In genomic region chr16:11984271-11984791, GRCm38 (mm10) we compare ENCODE assay signal across 9 mouse cellular contexts. TPM values are rescaled to one million over a fixed set of nuclear protein-coding genes. Genes with fewer than 3 reads are reported as not detected.
DNase-seq lines count a peak whose midpoint lies in the region; ATAC-seq and TF ChIP-seq lines count a peak whose summit lies in the region.
"Had no signal": no experiment of that assay in that cellular context is flagged by ENCODE, and none has a peak within 500 bp of the region (broad histone marks: within the 10 kb centered on the region; RNA-seq: fewer than 3 reads in every experiment).

No protein-coding gene starts in this region.

- no peaks in the 10 kb centered on the region for H3K36me3 ChIP-seq in kidney, adult 2 months (ENCODE audit: control insufficient read depth, insufficient read depth, low read length)
- no peaks in the 10 kb centered on the region for H3K36me3 ChIP-seq in embryonic facial prominence, embryonic 11.5 days (replicated peaks; ENCODE audit: control insufficient read depth, insufficient read depth, low read depth, low read length)
- no peaks in the 10 kb centered on the region for H3K36me3 ChIP-seq in hindbrain, embryonic 11.5 days (ENCODE audit: control insufficient read depth, insufficient read depth, low read length)
- H3K36me3 ChIP-seq in liver, embryonic 12.5 days = no peaks in the 10 kb centered on the region

- TF ChIP-seq POLR2A in kidney, adult 2 months (IDR thresholded peaks at IDR 0.05; ENCODE audit: low read depth, low read length) = no peak

- H3K9ac ChIP-seq in embryonic facial prominence, embryonic 11.5 days (replicated peaks; ENCODE audit: low read length) = peak overlapping the region; percentile 50
- H3K9ac ChIP-seq in hindbrain, embryonic 11.5 days (ENCODE audit: low read depth, low read length) = peak overlapping the region; percentile 53
- no peak overlapping the region for H3K9ac ChIP-seq in liver, embryonic 12.5 days

- H3K4me1 ChIP-seq in kidney, adult 2 months (ENCODE audit: control insufficient read depth, insufficient read depth, low read length) = no peaks in the 10 kb centered on the region
- H3K4me1 ChIP-seq in embryonic facial prominence, embryonic 11.5 days (ENCODE audit: control insufficient read depth, insufficient read depth, low read length) = peaks cover 6% of the 10 kb centered on the region
- H3K4me1 ChIP-seq in hindbrain, embryonic 11.5 days (replicated peaks; ENCODE audit: control insufficient read depth, insufficient read depth, low read length) = 0 out of 2 replicates have a peak, but pooled peaks cover 4% of the 10 kb centered on the region
- H3K4me1 ChIP-seq in liver, embryonic 12.5 days = peaks cover 11% of the 10 kb centered on the region

- H3K4me3 ChIP-seq in kidney, adult 2 months (ENCODE audit: insufficient read depth, low read depth, low read length) = peak overlapping the region; percentile 35
- peak overlapping the region; percentile 52 for H3K4me3 ChIP-seq in embryonic facial prominence, embryonic 11.5 days (ENCODE audit: low read depth, low read length)
- peak overlapping the region; percentile 54 for H3K4me3 ChIP-seq in hindbrain, embryonic 11.5 days (ENCODE audit: low read depth, low read length)
- peak overlapping the region; percentile 51 for H3K4me3 ChIP-seq in liver, embryonic 12.5 days

- no peak for DNase-seq in kidney, adult 2 months
- no peak for DNase-seq in kidney, adult 9 months
- DNase-seq in adrenal gland, adult 8-10 months = peak; percentile 9
- peak; percentile 54 for DNase-seq in embryonic facial prominence, embryonic 11.5 days (ENCODE audit: low spot score)
- DNase-seq in hindbrain, embryonic 11.5 days (ENCODE audit: low spot score) = peak; percentile 63
- peak; percentile 43 for DNase-seq in ovary, postnatal 36 days (ENCODE audit: low spot score)
- no peak for DNase-seq in spleen, adult 18-20 months

- H3K27ac ChIP-seq in kidney, adult 2 months (ENCODE audit: insufficient read depth, low read depth, low read length) = no peak overlapping the region
- H3K27ac ChIP-seq in embryonic facial prominence, embryonic 11.5 days (replicated peaks; ENCODE audit: low read depth, low read length) = no peak overlapping the region
- no peak overlapping the region for H3K27ac ChIP-seq in hindbrain, embryonic 11.5 days (ENCODE audit: low read depth, low read length)
- no peak overlapping the region for H3K27ac ChIP-seq in liver, embryonic 12.5 days

- no peaks in the 10 kb centered on the region for H3K9me3 ChIP-seq in embryonic facial prominence, embryonic 11.5 days (replicated peaks; ENCODE audit: control insufficient read depth, low read length)
- H3K9me3 ChIP-seq in hindbrain, embryonic 11.5 days (ENCODE audit: control insufficient read depth, low read length) = no peaks in the 10 kb centered on the region
- no peaks in the 10 kb centered on the region for H3K9me3 ChIP-seq in liver, embryonic 12.5 days (replicated peaks)

- peaks cover 2% of the 10 kb centered on the region; the same call in 1 of the 2 replicates for H3K27me3 ChIP-seq in kidney, adult 2 months (replicated peaks; ENCODE audit: control insufficient read depth, insufficient read depth, low read length)
- H3K27me3 ChIP-seq in embryonic facial prominence, embryonic 11.5 days (ENCODE audit: control insufficient read depth, insufficient read depth, low read length) = peaks cover 61% of the 10 kb centered on the region
- H3K27me3 ChIP-seq in hindbrain, embryonic 11.5 days (ENCODE audit: control insufficient read depth, insufficient read depth, low read length) = peaks cover 50% of the 10 kb centered on the region
- peaks cover 91% of the 10 kb centered on the region for H3K27me3 ChIP-seq in liver, embryonic 12.5 days (replicated peaks)

- ATAC-seq in embryonic facial prominence, embryonic 11.5 days (replicated peaks; ENCODE audit: insufficient number of reproducible peaks, low FRiP score, low TSS enrichment, low read depth) = peak; percentile 63
- peak; percentile 75 for ATAC-seq in hindbrain, embryonic 11.5 days (ENCODE audit: low FRiP score)
- no peak; the same call in 1 of the 2 replicates for ATAC-seq in liver, embryonic 12.5 days
- ATAC-seq: Patski had no signal

- H3K4me2 ChIP-seq in embryonic facial prominence, embryonic 11.5 days (ENCODE audit: low read depth, low read length) = peak overlapping the region; percentile 99
- H3K4me2 ChIP-seq in hindbrain, embryonic 11.5 days (replicated peaks; ENCODE audit: low read depth, low read length) = peak overlapping the region; percentile 99
- peak overlapping the region; percentile 74 for H3K4me2 ChIP-seq in liver, embryonic 12.5 days

- TF ChIP-seq CTCF in kidney, adult 2 months (conservative IDR thresholded peaks at IDR 0.05; ENCODE audit: insufficient read depth, insufficient read length, low read depth, low read length) = no peak

- under 1% methylated on average over 76 of the region's 76 CpGs for WGBS in kidney, adult 2 months
- under 1% methylated on average over 59 of the region's 76 CpGs for WGBS in embryonic facial prominence, embryonic 11.5 days
- under 1% methylated on average over 70 of the region's 76 CpGs for WGBS in hindbrain, embryonic 11.5 days
- WGBS in liver, embryonic 12.5 days (ENCODE audit: insufficient replicate concordance) = 1% methylated on average over 76 of the region's 76 CpGs

RNA-seq across cellular contexts. Expression of gene Shisa9, which starts 0.4 kb away (rescaled TPM):
- polyA plus RNA-seq in kidney, adult 2 months (2012; rRNA removed) = 0.14 and 0.20 TPM in 2 replicates
- total RNA-seq in adrenal gland, adult 8-10 months (2022) = 1 to 10 TPM; 4.5 to 8.7 (median 7.2) TPM
- polyA plus RNA-seq in embryonic facial prominence, embryonic 11.5 days (2014; fragmentation: Nextera tagmentation; extraction: Ambion mirVana) = 0.46 and 0.56 TPM in 2 replicates
- 1.3 and 1.7 TPM in 2 replicates for polyA plus RNA-seq in hindbrain, embryonic 11.5 days (2014; fragmentation: Nextera tagmentation; extraction: Ambion mirVana)
- 0.60 and 0.86 TPM in 2 replicates for polyA plus RNA-seq in liver, embryonic 12.5 days (2016; fragmentation: Nextera tagmentation; extraction: Ambion mirVana)

Comparison
In these comparisons a context has a peak if more than half of its experiments do, and no peak if none do; other contexts are left out.
1. DNase-seq: peak in adrenal gland, adult 8-10 months (single experiment), embryonic facial prominence, embryonic 11.5 days (single experiment), hindbrain, embryonic 11.5 days (single experiment) and ovary, postnatal 36 days (single experiment); none in kidney, adult 2 months (single experiment), kidney, adult 9 months (single experiment) and spleen, adult 18-20 months (0 of 2).
2. Peak in every context shown above with its lines, with median percentiles within 50 percentile points of each other: H3K4me3 ChIP-seq and H3K4me2 ChIP-seq.